Mouse (Mus musculus) ovary, postnatal 10 days (tissue): Measurements from ENCODE around the gene Mob1a.
A peak's percentile ranks its signal among the peaks of the same experiment; 100 is the strongest.

Source experiments
- DNase-seq: peaks from one replicate; pipeline ENCODE4 v3.0.0; 2022; ENCODE audit warnings: low spot score

Mob1a gene

GRCm38 (mm10) chr6:83325525-83326393 lies at the start of gene Mob1a, which contains the start of gene Mthfd2:
Gene Mob1a, plus strand, starts transcription at chr6:83326016.
Gene Mthfd2, minus strand, starts transcription at chr6:83325908.
- DNase-seq, result peak; percentile 88

- no peak for DNase-seq
Measured at GRCm38 (mm10) chr6:83277151-83277550, 48.7 kb upstream of the Mob1a start.

- no peak for DNase-seq
Measured at GRCm38 (mm10) chr6:83278881-83279280, 46.9 kb upstream of the Mob1a start.

- no peak for DNase-seq
Measured at GRCm38 (mm10) chr6:83280256-83280955, 45.4 kb upstream of the Mob1a start.

- DNase-seq, result no peak
Measured at GRCm38 (mm10) chr6:83300447-83301229, 25.2 kb upstream of the Mob1a start.

GRCm38 (mm10) chr6:83301294-83301693 lies 24.5 kb upstream of the Mob1a start:
- DNase-seq, result no peak

- no peak for DNase-seq
Measured at GRCm38 (mm10) chr6:83302264-83302663, 23.6 kb upstream of the Mob1a start.

- DNase-seq, result no peak
Measured at GRCm38 (mm10) chr6:83309017-83309416, 16.8 kb upstream of the Mob1a start.

GRCm38 (mm10) chr6:83311206-83311605 lies 14.6 kb upstream of the Mob1a start:
- DNase-seq, result no peak

GRCm38 (mm10) chr6:83312021-83312420 lies 13.8 kb upstream of the Mob1a start:
- DNase-seq, result no peak

GRCm38 (mm10) chr6:83312514-83312913 lies 13.3 kb upstream of the Mob1a start:
- no peak for DNase-seq

- no peak for DNase-seq
Measured at GRCm38 (mm10) chr6:83315293-83315692, 10.5 kb upstream of the Mob1a start.

GRCm38 (mm10) chr6:83316022-83316421 lies 9.8 kb upstream of the Mob1a start:
- no peak for DNase-seq

- DNase-seq, result peak; percentile 77
Measured at GRCm38 (mm10) chr6:83317108-83317741, 8.6 kb upstream of the Mob1a start.

GRCm38 (mm10) chr6:83321927-83322326 lies 3.9 kb upstream of the Mob1a start:
- DNase-seq, result no peak

GRCm38 (mm10) chr6:83322794-83323193 lies 3.0 kb upstream of the Mob1a start:
- no peak for DNase-seq

- DNase-seq, result no peak
Measured at GRCm38 (mm10) chr6:83323652-83324419, 2.0 kb upstream of the Mob1a start.

- no peak for DNase-seq
Measured at GRCm38 (mm10) chr6:83326394-83326736, 549 bp downstream of the Mob1a start.

- DNase-seq, result no peak
Measured at GRCm38 (mm10) chr6:83326761-83327160, 945 bp downstream of the Mob1a start.

- DNase-seq, result no peak
Measured at GRCm38 (mm10) chr6:83327591-83328190, 1.9 kb downstream of the Mob1a start.

- DNase-seq, result no peak
Measured at GRCm38 (mm10) chr6:83341387-83341786, 15.6 kb downstream of the Mob1a start.
